Mouse (Mus musculus) right cerebral cortex, adult 18-20 months (tissue): Measurements from ENCODE around the gene Bicd1.
"Not testable (repeated sequence)": the region's sequence is repeated elsewhere in the genome, so short reads cannot be mapped to it uniquely, and the experiment has no call there.

Experiments used
- DNase-seq: peaks from one replicate; pipeline ENCODE4 v3.0.0; 2022; ENCODE audit warnings: mixed read lengths

The Bicd1 gene

DNA sequence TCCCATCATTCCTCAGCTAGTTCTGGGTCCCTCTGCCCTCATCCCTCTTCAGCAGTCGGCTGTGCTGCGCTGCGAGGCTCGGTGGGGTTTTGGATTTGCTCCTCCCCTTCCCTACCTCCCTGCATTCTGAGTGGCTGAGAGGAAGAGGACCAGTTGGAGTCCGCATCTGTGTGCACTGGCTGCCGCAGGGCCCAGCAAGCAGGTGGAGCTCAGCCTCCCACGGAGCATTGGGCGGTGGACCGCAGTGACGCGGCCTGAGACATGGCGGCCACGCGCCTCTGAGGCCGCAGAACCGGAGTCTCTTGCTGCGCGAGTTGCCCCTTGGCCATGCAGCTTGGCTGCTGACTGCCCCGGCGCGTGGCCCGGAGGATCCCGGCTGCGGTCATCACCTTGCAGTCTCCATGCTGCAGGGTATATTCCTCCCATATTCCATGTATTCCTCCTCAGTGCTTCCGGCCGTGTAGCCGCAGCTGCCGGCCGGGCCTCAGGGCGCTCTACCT lies at the start of gene Bicd1:
Gene Bicd1, plus strand, starts transcription at position 54 of the 500 bp plus-strand sequence.
- peak; percentile 95 for DNase-seq

DNA sequence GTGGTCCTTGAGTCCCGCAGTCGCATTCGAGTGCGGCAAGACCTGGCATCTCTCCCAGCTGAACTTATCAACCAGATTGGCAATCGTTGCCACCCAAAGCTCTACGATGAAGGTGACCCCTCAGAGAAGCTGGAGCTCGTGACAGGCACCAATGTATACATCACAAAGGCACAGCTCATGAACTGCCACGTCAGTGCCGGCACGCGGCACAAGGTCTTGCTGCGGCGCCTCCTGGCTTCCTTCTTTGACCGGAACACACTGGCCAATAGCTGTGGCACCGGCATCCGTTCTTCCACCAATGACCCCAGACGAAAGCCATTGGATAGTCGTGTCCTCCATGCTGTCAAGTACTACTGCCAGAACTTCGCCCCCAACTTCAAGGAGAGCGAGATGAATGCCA lies 46.2 kb upstream of the Bicd1 start:
- not testable (repeated sequence) for DNase-seq

- DNase-seq = not testable (repeated sequence)
These were observed 42.7 kb upstream of the Bicd1 start for GRCm38 (mm10) chr6:149365975-149366374.

GRCm38 (mm10) chr6:149366403-149366802 lies 42.3 kb upstream of the Bicd1 start:
- no peak for DNase-seq

GRCm38 (mm10) chr6:149374986-149375457 lies 33.7 kb upstream of the Bicd1 start:
- DNase-seq = peak; percentile 32

DNA sequence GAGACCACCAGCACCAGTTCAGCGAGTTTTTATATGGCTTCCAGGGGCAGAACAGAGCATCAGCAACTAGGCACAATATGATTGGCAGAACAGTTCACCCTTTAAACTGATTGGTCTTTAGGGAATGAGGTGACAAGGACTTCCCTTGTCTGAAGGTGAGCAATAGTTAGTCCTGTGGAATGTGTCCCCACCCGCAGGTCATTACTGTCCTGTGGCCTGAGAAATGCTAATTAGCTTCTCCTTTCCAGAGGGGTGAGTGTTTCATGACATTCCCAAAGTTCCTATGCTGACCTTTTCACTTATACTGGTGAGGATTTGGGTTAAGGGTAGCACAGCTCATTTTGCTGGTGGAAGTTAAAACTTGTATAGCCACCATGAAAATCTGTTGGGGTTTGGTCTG lies 25.2 kb upstream of the Bicd1 start:
- no peak for DNase-seq

GRCm38 (mm10) chr6:149386389-149386788 lies 22.3 kb upstream of the Bicd1 start:
- DNase-seq = no peak

- not testable (repeated sequence) for DNase-seq
These were observed 19.1 kb upstream of the Bicd1 start for GRCm38 (mm10) chr6:149389626-149390025.

DNA sequence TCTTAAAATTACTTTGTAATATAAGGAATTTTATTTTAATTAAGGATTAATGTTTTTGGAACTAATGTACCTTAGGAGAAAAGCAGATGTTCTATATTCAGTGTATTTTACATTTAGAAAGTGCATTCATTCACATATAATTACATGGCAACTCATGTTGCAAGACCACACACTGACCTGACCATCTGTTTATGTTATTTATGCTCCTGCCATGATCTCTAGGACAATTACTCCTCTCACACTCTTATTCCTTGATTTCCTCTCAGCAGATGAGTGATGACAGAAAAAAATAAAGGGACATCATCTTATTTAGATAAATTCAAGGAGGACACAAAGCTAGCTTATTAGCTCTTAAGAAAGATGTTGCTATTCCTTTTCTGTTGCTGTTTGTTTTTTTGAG lies 9.3 kb upstream of the Bicd1 start:
- no peak for DNase-seq

GRCm38 (mm10) chr6:149409341-149409740 lies 655 bp downstream of the Bicd1 start:
- DNase-seq = peak; percentile 34

DNA sequence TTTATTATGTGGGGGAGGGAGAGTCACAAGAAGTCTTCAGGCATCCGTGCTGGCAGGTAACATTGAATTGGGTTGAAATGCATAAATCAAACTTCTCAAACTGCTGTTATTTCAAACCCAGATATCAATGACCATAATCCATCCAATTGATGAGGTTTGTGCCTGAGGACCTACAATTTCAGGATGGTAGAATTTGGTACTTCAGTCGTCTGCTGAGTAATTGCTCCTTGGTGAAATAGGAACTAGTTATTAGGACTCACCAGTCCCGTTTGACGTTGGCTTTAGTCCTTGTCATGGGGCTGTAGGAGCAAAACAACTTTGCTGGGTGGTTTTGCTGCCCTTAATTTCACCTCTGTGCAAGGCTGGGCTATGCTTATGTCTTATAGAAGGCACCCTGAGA lies 1.2 kb downstream of the Bicd1 start:
- no peak for DNase-seq

- DNase-seq = no peak
These were observed 4.6 kb downstream of the Bicd1 start for GRCm38 (mm10) chr6:149413256-149413655.

- no peak for DNase-seq
These were observed 16.1 kb downstream of the Bicd1 start for GRCm38 (mm10) chr6:149424748-149425147.

DNA sequence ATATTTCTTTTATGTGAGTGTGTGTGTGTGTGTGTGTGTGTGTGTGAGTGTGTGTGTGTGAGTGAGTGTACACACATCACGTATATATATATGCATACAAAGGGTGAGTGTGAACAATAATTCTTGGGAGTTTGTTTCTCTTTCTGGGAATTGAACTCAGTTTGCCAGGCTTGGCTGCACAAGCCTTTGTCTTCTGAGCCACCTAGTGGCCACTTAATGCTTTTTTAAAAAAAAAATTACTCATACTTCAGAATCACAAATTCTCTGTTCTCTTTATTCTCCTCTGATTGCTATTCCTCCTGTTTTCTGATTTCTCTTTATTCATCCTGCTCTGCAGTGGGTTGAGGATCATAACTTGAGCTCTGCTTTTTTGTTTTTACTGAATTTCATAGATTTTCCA lies 30.5 kb downstream of the Bicd1 start:
- no peak for DNase-seq

DNA sequence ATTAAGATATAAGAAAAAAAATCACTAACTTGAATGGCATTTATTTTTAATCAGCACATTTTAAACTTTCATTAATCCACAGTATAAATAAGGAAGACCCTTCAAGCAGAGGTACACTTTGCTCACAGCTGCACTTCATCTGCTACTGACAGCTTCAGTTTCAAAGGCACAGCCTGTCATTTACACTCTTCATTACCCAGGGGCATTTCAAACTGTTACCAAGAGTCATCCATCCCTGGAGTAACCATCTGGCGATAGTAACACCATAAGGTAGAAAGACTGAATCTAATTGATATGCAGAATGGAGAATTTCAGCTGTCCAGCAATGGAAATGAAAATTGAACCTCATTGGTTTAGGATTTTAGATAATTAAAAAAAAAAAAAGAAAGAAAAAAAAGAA lies 34.2 kb downstream of the Bicd1 start:
- DNase-seq = no peak

DNA sequence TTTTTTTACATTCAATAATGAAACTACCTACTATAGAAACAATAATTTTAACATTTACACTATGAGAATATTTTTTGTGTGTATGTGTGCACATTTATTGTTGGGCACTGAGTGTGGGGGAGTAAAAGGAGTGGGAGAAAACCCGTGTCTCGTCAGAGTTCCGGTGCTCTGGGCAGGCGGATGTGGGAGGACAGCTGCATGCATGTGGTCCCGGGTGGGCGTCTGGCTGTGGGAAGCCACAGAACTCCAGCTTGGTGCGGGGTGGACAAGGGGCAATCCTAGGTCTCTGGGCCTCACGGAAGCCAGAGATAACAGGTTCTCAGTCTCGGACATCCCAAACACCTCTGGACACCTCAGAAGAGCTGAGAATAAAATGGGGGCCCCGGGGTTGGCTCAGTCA lies 37.2 kb downstream of the Bicd1 start:
- DNase-seq = peak; percentile 12

- no peak for DNase-seq
These were observed 48.6 kb downstream of the Bicd1 start for GRCm38 (mm10) chr6:149457324-149457723.

- DNase-seq = no peak
These were observed 52.3 kb downstream of the Bicd1 start for GRCm38 (mm10) chr6:149460971-149461370.

DNA sequence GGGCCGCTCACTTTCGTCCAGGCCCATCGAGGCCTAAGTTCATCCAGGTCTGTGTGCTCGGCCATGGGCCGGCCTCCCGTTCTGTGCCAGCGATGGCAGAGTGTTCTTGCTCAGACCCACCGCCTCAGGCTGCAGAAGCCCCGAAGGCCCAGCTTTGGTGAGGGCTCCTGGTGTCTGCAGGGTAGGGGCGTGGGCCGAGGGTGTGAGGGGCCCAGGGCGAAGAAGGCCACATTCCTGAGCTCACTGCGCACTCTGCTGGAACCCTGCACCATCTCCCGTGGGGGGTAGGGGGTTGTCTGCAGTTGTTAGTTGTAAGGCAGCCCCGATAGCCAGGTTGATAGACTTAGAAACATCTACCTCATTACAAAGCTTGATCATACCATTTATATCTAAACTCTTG lies 62.8 kb downstream of the Bicd1 start:
- DNase-seq = no peak

- DNase-seq = not testable (repeated sequence)
These were observed 63.8 kb downstream of the Bicd1 start for GRCm38 (mm10) chr6:149472441-149472840.

DNA sequence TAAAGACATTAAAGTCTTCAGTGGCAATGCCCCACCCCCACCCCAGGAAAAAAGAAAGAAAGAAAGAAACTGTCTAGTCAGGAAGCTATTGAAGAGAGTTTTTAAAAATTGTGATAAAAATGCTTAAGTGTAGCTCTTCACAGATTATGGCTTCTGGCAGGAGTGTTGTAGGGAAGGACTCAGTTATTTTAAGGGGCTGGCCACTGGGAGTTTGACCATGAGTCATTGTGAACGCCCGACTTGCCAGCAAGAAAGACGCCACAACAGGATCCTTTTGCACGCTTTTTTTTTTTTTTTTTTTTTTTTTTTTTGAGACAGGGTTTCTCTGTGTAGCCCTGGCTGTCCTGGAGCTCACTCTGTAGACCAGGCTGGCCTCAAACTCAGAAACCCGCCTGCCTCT lies 73.2 kb downstream of the Bicd1 start:
- DNase-seq = peak; percentile 17

DNA sequence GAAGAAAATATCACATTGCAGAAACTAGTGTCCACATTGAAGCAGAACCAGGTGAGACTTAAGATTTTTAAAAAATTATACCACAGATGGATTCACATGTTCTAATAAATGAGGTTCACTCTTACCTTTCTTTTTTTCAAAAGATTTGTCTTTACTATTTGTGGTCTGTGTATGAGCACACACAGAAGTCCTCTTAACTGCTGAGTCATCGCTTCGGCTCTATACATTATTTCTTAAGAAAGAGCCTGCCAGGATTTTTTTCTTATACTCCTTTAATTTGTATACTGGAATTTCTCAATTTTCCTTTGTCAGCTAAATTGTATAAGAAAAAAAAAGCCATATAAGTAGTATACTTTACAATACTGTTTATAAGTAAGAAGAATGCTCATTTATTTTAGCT lies 86.0 kb downstream of the Bicd1 start:
- no peak for DNase-seq

- DNase-seq = peak; percentile 33
These were observed 87.2 kb downstream of the Bicd1 start for GRCm38 (mm10) chr6:149495925-149496324.

DNA sequence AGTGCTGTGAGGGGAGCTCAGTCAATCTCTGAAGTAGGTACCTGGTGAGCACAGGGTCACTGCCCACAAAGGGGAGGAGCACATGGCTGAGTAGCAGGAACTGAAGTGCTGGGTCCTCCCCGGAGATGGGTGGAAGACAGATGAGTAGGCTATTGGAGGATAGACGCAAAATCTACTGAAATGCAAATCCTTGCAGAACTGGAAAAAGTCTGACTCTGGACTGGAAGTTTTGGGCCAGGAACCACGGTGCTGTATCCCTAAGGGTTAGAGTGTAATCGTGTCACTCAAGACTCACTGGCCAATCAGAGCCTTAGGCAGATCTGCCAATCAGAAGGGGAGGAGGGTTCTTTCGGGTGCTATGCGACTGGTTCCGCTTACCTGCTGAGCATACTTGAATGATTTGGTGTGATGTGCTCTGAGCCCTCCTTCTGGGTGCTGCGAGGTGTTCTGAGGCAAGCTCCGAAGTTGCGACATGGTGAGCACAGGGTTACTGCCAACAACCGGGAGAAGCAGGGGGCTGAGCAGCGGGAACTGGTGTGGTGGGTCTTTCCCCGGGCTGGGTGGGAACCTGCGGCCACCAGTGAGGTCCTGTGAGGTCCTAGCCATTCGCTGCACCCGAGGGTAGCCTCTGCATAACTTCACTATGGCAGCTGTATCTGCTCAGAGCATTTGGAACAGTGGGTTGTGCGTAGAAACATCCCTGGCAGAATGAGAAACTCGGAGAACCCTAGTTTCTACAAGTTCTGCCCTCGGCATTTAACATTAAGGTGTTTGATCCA lies 157.2 kb downstream of the Bicd1 start:
- peak; percentile 75 for DNase-seq

- no peak for DNase-seq
These were observed 158.5 kb downstream of the Bicd1 start for GRCm38 (mm10) chr6:149567219-149567618.
